Mouse (Mus musculus): Measurements from ENCODE around the gene Ereg.

The Ereg gene

DNA sequence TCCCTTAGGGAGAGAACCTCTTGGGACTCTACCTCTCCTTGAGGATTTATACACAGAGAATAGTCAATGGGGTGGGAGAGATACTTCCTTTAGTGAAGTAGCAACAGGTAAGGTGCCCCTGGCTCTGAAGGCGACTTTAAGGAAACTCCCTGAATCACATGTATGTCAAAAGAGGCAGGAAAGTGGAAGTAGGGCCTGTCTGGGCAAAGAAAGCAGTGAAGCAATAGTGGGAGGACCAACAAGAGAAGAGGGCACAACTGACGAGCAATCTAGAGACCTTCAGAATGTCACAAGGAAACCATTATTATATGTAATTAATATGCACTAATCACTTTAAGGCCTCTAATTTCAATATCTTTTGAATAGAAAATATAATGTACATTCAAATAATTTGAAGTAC lies 39.5 kb downstream of the Ereg start:
- DNase-seq: no peak

DNA sequence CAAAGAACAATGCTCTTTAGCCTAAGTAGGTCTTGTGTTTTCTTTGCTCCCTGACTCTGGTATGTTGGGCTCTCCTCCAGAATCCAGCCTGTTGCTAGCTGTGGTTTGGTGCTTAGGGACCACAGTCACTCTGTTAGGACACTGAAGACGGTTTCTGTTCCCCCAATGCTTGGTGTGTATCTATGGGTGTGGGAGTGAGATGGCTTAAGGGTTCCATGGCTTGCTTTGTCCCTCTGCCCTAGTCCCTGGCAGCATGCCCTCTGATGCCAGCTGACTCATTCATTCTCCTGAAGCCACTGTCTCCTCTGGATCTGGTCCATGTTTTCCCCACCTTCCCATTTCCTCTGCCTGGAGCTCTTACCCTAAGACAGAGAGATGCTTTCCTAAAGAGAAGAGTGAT lies 40.2 kb downstream of the Ereg start:
- DNase-seq: no peak

DNA sequence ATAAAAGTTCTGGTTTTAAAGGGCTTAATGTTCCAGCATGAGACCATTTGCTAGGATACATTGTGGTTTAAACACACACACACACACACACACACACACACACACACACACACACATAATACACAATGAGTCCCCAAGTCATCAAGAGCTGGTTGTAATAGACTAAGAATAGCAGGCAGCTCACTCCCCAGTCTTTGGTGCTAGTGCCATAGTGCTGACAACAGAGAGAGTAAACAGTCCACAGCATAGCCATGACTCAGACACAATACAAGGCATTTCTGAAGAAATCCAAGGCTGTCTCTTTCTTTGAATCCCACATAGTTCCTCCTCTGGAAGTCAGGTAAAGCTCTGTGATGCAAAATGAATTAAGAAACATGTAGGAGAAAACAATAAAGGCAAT lies 44.2 kb downstream of the Ereg start:
- no peak for DNase-seq

DNA sequence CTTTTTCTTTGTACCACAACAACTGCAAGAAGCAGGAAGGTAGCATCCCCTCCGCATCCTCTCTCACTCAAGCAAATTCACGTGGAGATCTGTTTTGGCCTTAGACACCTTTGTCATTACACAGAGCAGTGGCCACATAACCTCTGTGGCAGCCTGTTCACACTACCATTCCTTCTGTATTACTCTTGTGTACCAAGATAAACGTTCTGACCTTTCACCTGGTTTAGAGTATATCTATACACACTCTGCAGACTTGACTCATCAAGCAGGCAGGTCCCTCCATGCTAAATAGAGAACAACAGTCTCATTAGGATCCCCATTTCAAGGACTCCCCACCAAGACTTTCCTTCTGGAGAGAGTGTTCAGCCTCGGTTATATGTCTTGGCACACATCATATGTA lies 49.0 kb downstream of the Ereg start:
- DNase-seq: no peak

DNA sequence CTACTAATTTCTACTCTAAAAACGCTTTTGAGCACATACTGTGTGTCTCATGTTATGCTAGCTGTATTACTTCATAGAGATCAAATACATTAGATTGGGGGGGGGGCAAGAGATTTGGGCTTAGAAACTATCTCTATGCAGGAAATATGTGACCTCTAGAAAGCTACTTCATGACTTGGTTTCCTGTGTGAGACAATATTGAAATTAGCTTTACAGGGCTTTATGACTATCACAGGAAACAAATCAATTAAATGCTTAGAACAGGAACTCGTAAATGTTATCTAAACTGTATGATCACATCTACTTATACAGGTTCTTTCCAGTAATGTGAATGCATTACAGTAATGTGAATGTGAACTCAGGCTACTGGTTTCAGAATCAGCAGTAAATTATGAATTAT lies 49.7 kb downstream of the Ereg start:
- DNase-seq: no peak

GRCm38 (mm10) chr5:91126623-91127022 lies 52.2 kb downstream of the Ereg start:
- DNase-seq: no peak

DNA sequence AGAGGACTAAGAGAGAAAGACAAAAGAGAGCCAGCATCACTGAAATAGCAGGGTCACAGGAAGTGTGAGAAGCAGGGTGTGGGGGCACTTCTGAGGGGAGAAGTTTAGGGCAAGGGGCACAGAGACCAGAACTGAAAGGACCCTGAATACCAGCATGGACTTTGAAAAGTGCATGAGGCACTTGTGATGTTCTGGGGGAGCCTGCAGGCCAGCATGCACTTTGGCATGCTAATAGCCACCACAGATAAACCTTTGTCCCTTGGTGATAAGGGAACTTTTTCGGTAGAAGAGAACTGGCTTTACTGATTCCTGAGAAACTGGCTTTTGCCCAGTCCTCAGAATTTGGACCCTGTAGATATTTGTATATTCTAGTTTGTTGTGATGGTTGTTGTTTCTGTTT lies 60.5 kb downstream of the Ereg start:
- DNase-seq: no peak

DNA sequence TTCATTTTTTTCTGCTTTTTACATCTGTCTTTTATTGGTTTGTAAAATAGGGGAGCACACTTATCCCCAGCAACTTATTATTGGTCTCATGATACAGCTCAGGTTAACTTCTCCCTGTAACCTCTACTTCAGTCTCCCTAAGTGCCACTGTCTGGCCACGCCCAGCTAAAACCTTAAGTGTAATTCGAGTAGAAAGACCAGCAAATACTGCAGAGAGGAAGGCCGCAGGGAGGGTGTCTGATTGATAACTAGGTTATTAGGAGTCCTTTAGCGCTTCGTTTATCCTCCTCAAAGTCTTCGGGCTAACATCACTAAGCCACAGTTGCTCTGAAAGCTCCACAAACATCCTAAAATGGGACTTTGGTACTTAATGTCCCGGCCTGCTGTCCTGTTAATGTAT lies 64.5 kb downstream of the Ereg start:
- DNase-seq: no peak

DNA sequence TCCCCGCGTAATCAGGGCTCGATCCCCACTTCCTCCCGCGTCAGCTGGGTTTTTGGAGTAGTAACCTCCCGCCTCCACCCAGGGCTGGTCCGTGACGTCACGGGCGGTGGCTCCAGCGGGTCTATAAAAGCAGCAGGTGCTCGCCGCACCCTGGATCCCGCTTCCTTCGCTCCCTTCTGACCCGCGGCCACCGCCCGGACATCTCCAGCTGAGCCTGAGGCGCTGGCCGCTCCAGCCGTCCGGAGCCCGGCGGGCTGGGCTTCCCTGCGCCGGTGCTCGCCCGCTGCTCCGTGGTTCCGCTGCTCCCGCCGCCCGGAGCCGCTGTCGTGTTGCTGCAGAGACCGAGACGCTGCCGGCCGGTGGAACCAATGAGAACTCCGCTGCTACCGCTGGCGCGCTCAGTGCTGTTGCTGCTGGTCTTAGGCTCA lies 65.0 kb downstream of the Ereg start, which contains the start of gene Areg:
TSS of gene Areg (plus strand) at position 154 of the 428 bp plus-strand sequence.
- no peak for DNase-seq

GRCm38 (mm10) chr5:91140896-91141448 lies 66.5 kb downstream of the Ereg start:
- DNase-seq: no peak

Data from cerebellum, adult 9-11 months (tissue).